Mouse (Mus musculus) liver, postnatal 0 days (tissue): Measurements from ENCODE around the gene Bves. TPM values are rescaled to one million over a fixed set of nuclear protein-coding genes. Genes with fewer than 3 reads are reported as not detected.

Source experiments
- ATAC-seq: fragments of 200-750 bp; cut with Nextera tagmentation; 2 replicates; pipeline ENCODE4 v1.8.0; 2017; ENCODE audit warnings: mild to moderate bottlenecking, moderate library complexity
- DNase-seq: peaks from one replicate; pipeline ENCODE4 v3.0.0-alpha.2; 2016
- H3K27ac ChIP-seq: fragments of 300-500 bp; sonication (generic); 2 replicates; pipeline ENCODE4 v1.5.1; 2014; ENCODE audit warnings: antibody characterized with exemption, moderate library complexity, mild to moderate bottlenecking, low read depth
- H3K27me3 ChIP-seq: fragments of 300-500 bp; sonication (generic); 2 replicates; pipeline ENCODE4 v1.6.1; 2014; ENCODE audit warnings: low read length, control low read depth, mixed read lengths; ENCODE audit not compliant: insufficient read depth
- H3K36me3 ChIP-seq: fragments of 300-500 bp; sonication (generic); replicated peaks from 2 replicates; pipeline ENCODE4 v1.6.1; 2014; ENCODE audit warnings: mild to moderate bottlenecking, control low read depth, low read length, moderate library complexity, mixed read lengths; ENCODE audit not compliant: insufficient read depth
- H3K4me1 ChIP-seq: fragments of 300-500 bp; sonication (generic); 2 replicates; pipeline ENCODE4 v1.6.1; 2014; ENCODE audit warnings: antibody characterized with exemption, mild to moderate bottlenecking, control low read depth; ENCODE audit not compliant: insufficient read depth
- H3K4me2 ChIP-seq: fragments of 300-500 bp; sonication (generic); 2 replicates; pipeline ENCODE4 v1.6.1; 2014; ENCODE audit warnings: low read depth, mild to moderate bottlenecking, low read length, moderate library complexity, mixed read lengths
- H3K4me3 ChIP-seq: fragments of 300-500 bp; sonication (generic); 2 replicates; pipeline ENCODE4 v1.5.1; 2014; ENCODE audit warnings: low read depth, low read length
- H3K9ac ChIP-seq: fragments of 300-500 bp; sonication (generic); replicated peaks from 2 replicates; pipeline ENCODE4 v1.6.1; 2014; ENCODE audit warnings: mild to moderate bottlenecking, moderate library complexity
- H3K9me3 ChIP-seq: fragments of 300-500 bp; sonication (generic); 2 replicates; pipeline ENCODE4 v1.6.1; 2016; ENCODE audit warnings: mild to moderate bottlenecking, control low read depth, low read length, mixed read lengths
- CTCF ChIP-seq: sonication (generic); IDR thresholded peaks from 2 replicates; pipeline ENCODE4 v1.5.1; 2016; ENCODE audit warnings: antibody characterized with exemption, low read depth
- EP300 ChIP-seq: IDR thresholded peaks from 2 replicates; pipeline ENCODE4 v1.6.1; 2016; ENCODE audit warnings: antibody characterized with exemption, low read depth, mild to moderate bottlenecking
- WGBS: fragments of 180-500 bp; shearing (Covaris S2); extraction: QIAGEN DNeasy Blood & Tissue Kit; methylation state at CpG from one replicate; pipeline ENCODE4 v1.1.7; 2014; ENCODE audit not compliant: insufficient replicate concordance; 5-methylcytosine and 5-hydroxymethylcytosine counted together
- polyA plus RNA-seq: library from polyadenylated mRNA; unstranded; fragments of >200 nt; fragmentation: Nextera tagmentation; extraction: Ambion mirVana; gene quantifications from 2 replicates; pipeline ENCODE4 v1.2.1, GENCODE M21; 2015

Bves gene
- polyA plus RNA-seq, 1 experiment from 2014 or later, result 0.05 TPM

- Histone ChIP-seq H3K4me1 (no peaks in the 10 kb centered on the region), H3K27ac (no peak overlapping the region)
These were observed 62.6 kb downstream of the Bves start for GRCm38 (mm10) chr10:45398211-45398610.

GRCm38 (mm10) chr10:45399702-45400243, 64.2 kb downstream of the Bves start:
- Histone ChIP-seq H3K36me3 (no peaks in the 10 kb centered on the region), H3K27ac (peak overlapping the region; percentile 11; the same call in 1 of the 2 replicates), H3K4me1 (no peaks in the 10 kb centered on the region), H3K9me3 (no peaks in the 10 kb centered on the region), H3K4me3 (no peak overlapping the region), H3K4me2 (peak overlapping the region; percentile 42), H3K9ac (no peak overlapping the region), H3K27me3 (no peaks in the 10 kb centered on the region)
- no peak for DNase-seq
- 56% methylated on average over 7 of the region's 7 CpGs for WGBS
- ATAC-seq, result peak; percentile 38
- TF ChIP-seq CTCF (no peak), EP300 (peak; percentile 27; the same call in 1 of the 2 replicates)

More at GRCm38 (mm10) chr10:45398211-45398610, 62.6 kb downstream of the Bves start:
- 85% methylated on average over 1 of the region's 1 CpGs for WGBS
- Histone ChIP-seq H3K9ac (no peak overlapping the region), H3K9me3 (no peaks in the 10 kb centered on the region), H3K4me2 (no peak overlapping the region), H3K36me3 (no peaks in the 10 kb centered on the region), H3K4me3 (no peak overlapping the region), H3K27me3 (no peaks in the 10 kb centered on the region)
- DNase-seq (no peak), ATAC-seq (no peak)
- TF ChIP-seq EP300 (no peak), CTCF (no peak)

- no peak overlapping the region for H3K4me3 ChIP-seq
- no peak overlapping the region for H3K4me2 ChIP-seq
- DNase-seq, result no peak
- H3K27ac ChIP-seq, result no peak overlapping the region
- H3K9me3 ChIP-seq, result no peaks in the 10 kb centered on the region
- 73% methylated on average over 10 of the region's 10 CpGs for WGBS
- no peaks in the 10 kb centered on the region for H3K27me3 ChIP-seq
- no peak for TF ChIP-seq EP300
- no peak for TF ChIP-seq CTCF
- no peak overlapping the region for H3K9ac ChIP-seq
- no peaks in the 10 kb centered on the region for H3K4me1 ChIP-seq
- no peaks in the 10 kb centered on the region for H3K36me3 ChIP-seq
- no peak for ATAC-seq
These were observed 75.2 kb downstream of the Bves start for GRCm38 (mm10) chr10:45410624-45411341.

GRCm38 (mm10) chr10:45411741-45412140, 76.2 kb downstream of the Bves start:
- Histone ChIP-seq H3K36me3 (no peaks in the 10 kb centered on the region), H3K27ac (no peak overlapping the region), H3K27me3 (no peaks in the 10 kb centered on the region), H3K9ac (no peak overlapping the region), H3K4me1 (no peaks in the 10 kb centered on the region), H3K9me3 (no peaks in the 10 kb centered on the region), H3K4me3 (no peak overlapping the region), H3K4me2 (no peak overlapping the region)
- no peak for TF ChIP-seq EP300
- TF ChIP-seq CTCF, result no peak
- ATAC-seq (no peak), DNase-seq (no peak)
- 79% methylated on average over 2 of the region's 2 CpGs for WGBS

GRCm38 (mm10) chr10:45412144-45412543, 76.6 kb downstream of the Bves start:
- no peak overlapping the region for H3K27ac ChIP-seq
- ATAC-seq (no peak), DNase-seq (no peak)
- H3K9me3 ChIP-seq, result no peaks in the 10 kb centered on the region
- H3K9ac ChIP-seq, result no peak overlapping the region
- no peaks in the 10 kb centered on the region for H3K4me1 ChIP-seq
- H3K27me3 ChIP-seq, result no peaks in the 10 kb centered on the region
- no peak overlapping the region for H3K4me2 ChIP-seq
- 86% methylated on average over 5 of the region's 5 CpGs for WGBS
- no peaks in the 10 kb centered on the region for H3K36me3 ChIP-seq
- H3K4me3 ChIP-seq, result no peak overlapping the region
- TF ChIP-seq CTCF (no peak), EP300 (no peak)

Other genes with a start within 250 kb of the Bves start
- gene Popdc3, start 157.7 kb upstream of the Bves start, polyA plus RNA-seq, result 0.32 TPM in 1 of 2 replicates, not detected in the other
- 1.2 TPM in 2 replicates for gene Lin28b, start 150.6 kb downstream of the Bves start, polyA plus RNA-seq
- 15.1 and 15.8 TPM in 2 replicates for gene Hace1, start 242.1 kb downstream of the Bves start, polyA plus RNA-seq